Mouse (Mus musculus): ENCODE measurements at regions not wholly inside any gene's neighbourhood (a gene's known extent, or its start where the extent isn't known, plus 50 kb on each side); places are given as distances from the start of the nearest gene placed in this dataset.

- DNase-seq: no peak
Observed at GRCm38 (mm10) chr2:113959025-113959767, 54.2 kb downstream of the Gjd2 start.

GRCm38 (mm10) chr2:113952480-113952879 is 60.9 kb downstream of the Gjd2 start:
- no peak for DNase-seq

GRCm38 (mm10) chr2:113949296-113949990 is 64.0 kb downstream of the Gjd2 start:
- no peak for DNase-seq

- DNase-seq: no peak
Observed at GRCm38 (mm10) chr2:113931689-113932088, 81.7 kb downstream of the Gjd2 start.

- no peak for DNase-seq
Observed at GRCm38 (mm10) chr2:113930948-113931347, 82.5 kb downstream of the Gjd2 start.

- no peak for DNase-seq
Observed at GRCm38 (mm10) chr2:113929650-113930049, 81.2 kb upstream of the Arhgap11a start.

GRCm38 (mm10) chr2:113924138-113924537 is 75.7 kb upstream of the Arhgap11a start:
- no peak for DNase-seq

- no peak for DNase-seq
Observed at GRCm38 (mm10) chr2:113918913-113919312, 70.5 kb upstream of the Arhgap11a start.

GRCm38 (mm10) chr2:113914248-113914647 is 65.8 kb upstream of the Arhgap11a start:
- no peak for DNase-seq

GRCm38 (mm10) chr2:113911188-113911587 is 62.7 kb upstream of the Arhgap11a start:
- DNase-seq: no peak

GRCm38 (mm10) chr2:113909502-113909901 is 61.0 kb upstream of the Arhgap11a start:
- no peak for DNase-seq

GRCm38 (mm10) chr2:113908636-113909035 is 60.2 kb upstream of the Arhgap11a start:
- no peak for DNase-seq

- DNase-seq: no peak
Observed at GRCm38 (mm10) chr2:113904414-113904813, 56.0 kb upstream of the Arhgap11a start.

- DNase-seq: no peak
Observed at GRCm38 (mm10) chr2:113903865-113904264, 55.4 kb upstream of the Arhgap11a start.

GRCm38 (mm10) chr2:113903006-113903545 is 54.6 kb upstream of the Arhgap11a start:
- no peak for DNase-seq

- peak; percentile 34 for DNase-seq
Observed at GRCm38 (mm10) chr2:113902406-113902805, 53.9 kb upstream of the Arhgap11a start.

- DNase-seq: no peak
Observed at GRCm38 (mm10) chr2:113900496-113900895, 52.0 kb upstream of the Arhgap11a start.

GRCm38 (mm10) chr2:113898747-113899146 is 50.3 kb upstream of the Arhgap11a start:
- no peak for DNase-seq
